Mouse (Mus musculus): Measurements from ENCODE around the gene 4930558K02Rik. TPM values are rescaled to one million over a fixed set of nuclear protein-coding genes. Genes with fewer than 3 reads are reported as not detected.

4930558K02Rik gene
- total RNA-seq, 1 experiment from 2014 or later = not detected

GRCm38 (mm10) chr1:161920475-161921454 is 58.7 kb downstream of the 4930558K02Rik start:
- ATAC-seq (replicated peaks in 1 of 2; ENCODE audit: insufficient read depth in 1 of 2, low FRiP score in 2 of 2, low TSS enrichment in 1 of 2, low read depth in 1 of 2, poor library complexity in 2 of 2, severe bottlenecking in 2 of 2) = no peak

- no peak for ATAC-seq (replicated peaks in 1 of 2; ENCODE audit: insufficient read depth in 1 of 2, low FRiP score in 2 of 2, low TSS enrichment in 1 of 2, low read depth in 1 of 2, poor library complexity in 2 of 2, severe bottlenecking in 2 of 2)
These were observed 59.8 kb downstream of the 4930558K02Rik start for GRCm38 (mm10) chr1:161919594-161919993.

GRCm38 (mm10) chr1:161918682-161919372 is 60.6 kb downstream of the 4930558K02Rik start:
- ATAC-seq (replicated peaks in 1 of 2; ENCODE audit: insufficient read depth in 1 of 2, low FRiP score in 2 of 2, low TSS enrichment in 1 of 2, low read depth in 1 of 2, poor library complexity in 2 of 2, severe bottlenecking in 2 of 2) = 0 out of 4 replicates have a peak, but pooled peaks of 1 of the 2 experiments have one; percentile 13

- ATAC-seq (replicated peaks in 1 of 2; ENCODE audit: insufficient read depth in 1 of 2, low FRiP score in 2 of 2, low TSS enrichment in 1 of 2, low read depth in 1 of 2, poor library complexity in 2 of 2, severe bottlenecking in 2 of 2) = no peak
These were observed 61.4 kb downstream of the 4930558K02Rik start for GRCm38 (mm10) chr1:161917940-161918484.

GRCm38 (mm10) chr1:161916036-161916435 is 63.4 kb downstream of the 4930558K02Rik start:
- no peak for ATAC-seq (replicated peaks in 1 of 2; ENCODE audit: insufficient read depth in 1 of 2, low FRiP score in 2 of 2, low TSS enrichment in 1 of 2, low read depth in 1 of 2, poor library complexity in 2 of 2, severe bottlenecking in 2 of 2)

- ATAC-seq (replicated peaks in 1 of 2; ENCODE audit: insufficient read depth in 1 of 2, low FRiP score in 2 of 2, low TSS enrichment in 1 of 2, low read depth in 1 of 2, poor library complexity in 2 of 2, severe bottlenecking in 2 of 2) = no peak
These were observed 65.8 kb downstream of the 4930558K02Rik start for GRCm38 (mm10) chr1:161913648-161913984.

- ATAC-seq (replicated peaks in 1 of 2; ENCODE audit: insufficient read depth in 1 of 2, low FRiP score in 2 of 2, low TSS enrichment in 1 of 2, low read depth in 1 of 2, poor library complexity in 2 of 2, severe bottlenecking in 2 of 2) = no peak
These were observed 66.3 kb downstream of the 4930558K02Rik start for GRCm38 (mm10) chr1:161912940-161913647.

GRCm38 (mm10) chr1:161909074-161909473 is 70.4 kb downstream of the 4930558K02Rik start:
- ATAC-seq (replicated peaks in 1 of 2; ENCODE audit: insufficient read depth in 1 of 2, low FRiP score in 2 of 2, low TSS enrichment in 1 of 2, low read depth in 1 of 2, poor library complexity in 2 of 2, severe bottlenecking in 2 of 2) = no peak

DNA sequence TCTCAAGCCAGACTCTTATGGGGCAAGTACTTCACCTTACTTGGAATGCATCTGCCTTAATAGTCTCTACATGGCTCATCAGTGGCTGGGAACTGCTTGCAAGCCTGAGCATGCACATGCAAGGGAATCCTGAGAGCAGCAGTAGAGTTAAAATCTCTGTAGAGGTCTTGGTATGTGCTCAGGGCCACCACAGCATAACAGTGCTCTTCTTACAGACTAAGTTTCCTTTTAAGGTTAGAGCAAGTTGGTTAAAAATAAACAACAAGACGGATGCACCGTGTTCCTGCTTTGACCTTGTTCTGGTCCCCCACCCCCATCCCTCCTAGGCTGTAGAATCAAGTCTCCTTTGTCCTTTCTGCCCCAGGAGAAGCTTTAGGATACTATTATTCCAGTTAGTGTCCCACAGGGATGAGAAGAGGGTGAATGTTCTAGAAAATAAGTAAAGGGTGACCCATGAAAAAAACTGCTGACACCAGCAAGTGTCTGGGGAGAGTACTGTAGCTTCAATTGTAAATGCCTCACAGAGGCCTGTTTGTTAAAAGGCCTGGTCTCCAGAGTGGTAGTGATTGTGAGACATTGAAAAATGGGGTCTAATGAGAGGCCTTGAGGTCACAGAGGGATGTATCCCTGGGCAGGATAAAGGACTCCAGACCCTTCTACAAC is 71.5 kb downstream of the 4930558K02Rik start:
- no peak for ATAC-seq (replicated peaks in 1 of 2; ENCODE audit: insufficient read depth in 1 of 2, low FRiP score in 2 of 2, low TSS enrichment in 1 of 2, low read depth in 1 of 2, poor library complexity in 2 of 2, severe bottlenecking in 2 of 2)

GRCm38 (mm10) chr1:161907111-161907510 is 72.3 kb downstream of the 4930558K02Rik start:
- no peak for ATAC-seq (replicated peaks in 1 of 2; ENCODE audit: insufficient read depth in 1 of 2, low FRiP score in 2 of 2, low TSS enrichment in 1 of 2, low read depth in 1 of 2, poor library complexity in 2 of 2, severe bottlenecking in 2 of 2)

DNA sequence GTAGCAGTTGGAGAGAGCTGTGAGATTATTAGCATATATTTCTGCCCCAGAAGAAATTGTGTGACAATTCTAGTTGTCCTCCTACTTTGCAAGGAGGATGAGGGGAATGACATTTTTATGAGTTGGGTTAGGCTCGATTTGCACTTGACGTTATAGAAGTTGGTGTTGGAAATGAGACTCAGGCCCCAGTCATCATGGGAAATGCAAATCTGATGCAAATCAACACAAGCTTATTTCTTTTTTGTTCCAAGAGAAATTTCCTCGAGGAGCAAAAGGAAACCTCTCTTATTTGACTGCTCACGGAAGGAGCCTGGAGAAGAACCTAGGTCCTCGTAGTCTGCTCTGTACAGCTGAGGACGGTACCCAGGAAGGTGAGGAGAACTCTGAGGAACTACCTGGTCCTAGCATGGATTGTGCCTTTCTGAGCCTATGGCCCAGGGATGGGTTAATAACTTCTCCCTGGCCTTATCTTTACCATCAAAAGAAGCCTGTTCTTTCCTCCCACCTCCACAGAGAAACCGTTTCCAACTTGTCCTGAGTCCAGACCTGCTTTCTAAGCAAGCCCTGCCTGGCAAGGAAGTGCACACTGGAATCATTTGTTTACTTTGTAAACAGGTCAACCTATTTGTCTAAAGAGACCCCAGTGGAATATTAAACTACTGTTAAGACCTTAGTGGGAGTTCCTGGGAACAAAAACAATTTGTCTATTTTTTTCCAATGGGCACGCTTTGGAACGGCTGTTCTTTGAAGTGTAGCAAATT is 76.6 kb downstream of the 4930558K02Rik start:
- no peak for ATAC-seq (replicated peaks in 1 of 2; ENCODE audit: insufficient read depth in 1 of 2, low FRiP score in 2 of 2, low TSS enrichment in 1 of 2, low read depth in 1 of 2, poor library complexity in 2 of 2, severe bottlenecking in 2 of 2)

DNA sequence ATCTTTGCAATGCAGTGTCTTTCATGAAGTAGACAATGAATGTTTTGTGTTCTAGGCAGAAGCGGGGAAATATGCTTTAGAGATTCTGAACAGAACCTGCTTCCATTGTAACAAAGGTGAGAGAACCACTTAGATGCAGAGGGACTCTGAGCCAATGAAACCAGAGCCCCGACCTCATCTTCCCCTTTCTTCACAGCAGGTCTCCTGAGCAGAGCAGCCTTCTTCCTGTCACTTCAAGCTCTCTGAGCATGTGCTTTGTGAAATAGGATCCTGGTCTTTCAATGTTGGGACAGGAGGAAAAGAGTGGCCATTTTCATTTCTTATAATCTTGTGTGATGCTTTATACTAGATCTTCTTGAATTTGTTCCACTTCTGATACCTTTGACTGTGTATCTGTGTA is 79.3 kb downstream of the 4930558K02Rik start:
- ATAC-seq (replicated peaks in 1 of 2; ENCODE audit: insufficient read depth in 1 of 2, low FRiP score in 2 of 2, low TSS enrichment in 1 of 2, low read depth in 1 of 2, poor library complexity in 2 of 2, severe bottlenecking in 2 of 2) = no peak

DNA sequence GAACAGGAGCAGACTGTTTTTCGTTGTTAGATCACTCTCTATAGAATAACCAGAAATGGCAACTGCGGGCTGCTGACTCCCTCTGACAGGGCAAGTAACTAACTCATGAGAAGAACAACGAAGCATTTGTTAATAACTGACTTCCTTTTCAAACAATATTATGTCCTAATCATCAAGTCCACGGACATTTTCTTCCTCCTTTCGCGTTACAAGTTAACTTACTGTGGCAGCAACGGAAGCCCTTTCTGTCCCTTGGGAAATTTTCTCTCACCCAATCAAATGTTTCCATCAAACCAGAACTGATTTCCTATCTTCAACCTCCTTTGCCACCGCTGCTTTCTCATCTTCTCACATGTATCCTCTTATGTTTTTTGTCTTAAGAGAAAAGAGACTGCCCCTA is 82.2 kb downstream of the 4930558K02Rik start:
- ATAC-seq (replicated peaks in 1 of 2; ENCODE audit: insufficient read depth in 1 of 2, low FRiP score in 2 of 2, low TSS enrichment in 1 of 2, low read depth in 1 of 2, poor library complexity in 2 of 2, severe bottlenecking in 2 of 2) = peak in 1 of 2 experiments; percentile 39; a peak in 1 of 4 replicates

- peak; percentile 70 to 75 for ATAC-seq (replicated peaks in 1 of 2; ENCODE audit: insufficient read depth in 1 of 2, low FRiP score in 2 of 2, low TSS enrichment in 1 of 2, low read depth in 1 of 2, poor library complexity in 2 of 2, severe bottlenecking in 2 of 2)
These were observed 83.3 kb downstream of the 4930558K02Rik start for GRCm38 (mm10) chr1:161896130-161896529.

DNA sequence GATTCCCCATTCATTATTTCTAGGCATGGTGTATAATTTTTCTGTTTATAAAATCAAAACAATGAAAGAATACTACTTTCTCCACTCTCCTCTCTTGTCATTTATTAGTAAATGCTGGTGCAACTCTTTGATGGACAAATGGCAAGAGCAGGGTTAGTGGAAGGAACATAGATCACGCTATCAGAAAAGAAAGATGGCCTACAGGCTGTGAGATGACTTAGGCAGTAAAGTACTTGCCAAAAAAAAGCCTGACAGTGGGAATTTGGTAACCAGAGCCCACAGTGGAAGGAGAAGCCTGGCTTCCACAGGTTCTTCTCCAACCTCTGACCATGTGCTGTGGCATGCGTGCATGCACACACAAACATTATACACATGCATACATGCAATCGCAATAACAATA is 84.4 kb downstream of the 4930558K02Rik start:
- no peak for ATAC-seq (replicated peaks in 1 of 2; ENCODE audit: insufficient read depth in 1 of 2, low FRiP score in 2 of 2, low TSS enrichment in 1 of 2, low read depth in 1 of 2, poor library complexity in 2 of 2, severe bottlenecking in 2 of 2)

DNA sequence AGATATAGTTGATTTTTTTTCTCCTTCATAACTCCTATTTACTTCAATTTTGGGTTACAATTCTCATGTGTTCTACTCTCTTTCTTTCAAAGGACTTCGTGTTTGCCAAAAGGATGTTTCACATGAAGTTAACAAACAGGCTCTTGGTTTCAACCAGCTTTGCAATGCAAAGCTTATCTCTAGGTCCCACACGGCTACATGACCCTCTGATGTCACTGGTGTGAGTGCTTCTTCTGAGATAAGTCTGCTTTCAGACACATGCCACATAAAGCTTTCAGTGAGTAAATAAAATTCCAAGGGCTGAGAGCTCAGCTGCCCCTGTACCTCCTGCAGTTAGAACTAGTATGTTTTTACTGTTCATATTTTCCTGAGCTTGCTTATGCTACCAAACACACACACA is 84.9 kb downstream of the 4930558K02Rik start:
- ATAC-seq (replicated peaks in 1 of 2; ENCODE audit: insufficient read depth in 1 of 2, low FRiP score in 2 of 2, low TSS enrichment in 1 of 2, low read depth in 1 of 2, poor library complexity in 2 of 2, severe bottlenecking in 2 of 2) = peak; percentile 18 to 57; a peak in 2 of 4 replicates

All from hematopoietic stem cell, adult 5-6 weeks (primary cell).